Mouse (Mus musculus) right cerebral cortex, postnatal 25 days (tissue): ENCODE results near the gene Gm20388.

Source experiments
- DNase-seq: peaks from one replicate; pipeline ENCODE4 v3.0.0; 2022

Gm20388 gene

GRCm38 (mm10) chr8:120830661-120831060, 920.0 kb downstream of the Gm20388 start:
- no peak for DNase-seq

- DNase-seq, result no peak
These were observed 921.4 kb downstream of the Gm20388 start for GRCm38 (mm10) chr8:120832022-120832421.

DNA sequence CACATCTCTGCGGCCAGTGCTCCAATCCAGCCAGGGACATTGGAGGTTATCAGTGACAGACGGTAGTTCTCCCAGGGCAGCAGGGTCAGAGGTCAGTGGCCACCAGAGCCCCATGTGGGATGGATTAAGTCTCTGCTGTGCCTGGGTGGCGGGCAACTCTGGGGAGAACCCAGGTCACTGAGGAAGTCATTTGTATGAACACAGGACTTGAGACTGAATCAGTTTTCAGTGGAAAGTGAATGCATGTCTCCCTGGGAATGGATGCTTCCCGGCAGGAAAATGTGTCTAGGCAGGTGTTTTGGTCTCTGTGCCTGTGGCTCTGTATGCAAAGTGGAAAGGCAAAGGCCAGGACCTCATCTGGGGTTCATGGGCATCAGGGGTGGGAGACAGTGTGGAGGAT, 922.6 kb downstream of the Gm20388 start:
- no peak for DNase-seq

- no peak for DNase-seq
These were observed 928.4 kb downstream of the Gm20388 start for GRCm38 (mm10) chr8:120839031-120839430.

GRCm38 (mm10) chr8:120843084-120843483, 932.4 kb downstream of the Gm20388 start:
- DNase-seq, result no peak

DNA sequence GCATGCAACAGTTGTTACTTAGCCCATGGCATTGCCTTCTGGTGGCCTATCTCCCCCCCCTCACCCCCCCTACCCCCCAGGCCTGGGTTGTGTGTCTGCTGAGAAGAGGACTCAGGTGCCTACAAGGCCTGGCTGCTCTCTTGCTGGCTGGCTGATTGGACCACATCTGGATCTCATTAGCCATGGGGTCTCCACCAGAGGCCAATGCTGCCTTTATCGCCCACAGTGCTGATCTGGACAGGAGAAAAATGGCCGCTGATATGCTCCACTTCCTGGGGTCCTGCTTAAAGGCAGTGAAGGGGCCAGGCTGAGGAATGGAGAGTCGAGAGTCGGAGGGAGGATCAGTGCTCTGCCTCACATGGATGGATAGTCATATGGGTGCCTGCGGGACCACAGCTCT, 935.4 kb downstream of the Gm20388 start:
- DNase-seq, result no peak

GRCm38 (mm10) chr8:120847279-120847678, 936.6 kb downstream of the Gm20388 start:
- DNase-seq, result no peak

- no peak for DNase-seq
These were observed 937.1 kb downstream of the Gm20388 start for GRCm38 (mm10) chr8:120847735-120848134.

- DNase-seq, result no peak
These were observed 937.8 kb downstream of the Gm20388 start for GRCm38 (mm10) chr8:120848434-120848833.

DNA sequence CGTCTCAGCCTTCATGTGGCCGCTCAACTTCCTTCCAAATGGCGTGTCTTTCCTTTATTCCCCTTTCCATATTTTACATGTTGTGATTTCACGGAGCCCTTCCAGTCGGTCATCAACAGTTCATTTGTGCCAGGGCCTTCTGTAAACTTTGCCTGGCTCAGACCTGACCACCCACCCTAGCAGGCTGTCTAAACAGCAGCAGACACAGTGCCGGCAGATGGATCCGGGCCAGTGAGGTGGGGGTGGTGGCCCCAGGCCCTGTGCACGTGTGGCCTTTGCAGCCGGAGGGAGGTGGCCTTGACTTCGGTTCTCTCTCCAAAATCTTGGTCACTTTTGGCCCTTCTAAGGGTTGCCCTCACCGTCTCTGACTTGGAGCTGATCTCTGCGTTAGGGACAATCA, 940.8 kb downstream of the Gm20388 start:
- no peak for DNase-seq

DNA sequence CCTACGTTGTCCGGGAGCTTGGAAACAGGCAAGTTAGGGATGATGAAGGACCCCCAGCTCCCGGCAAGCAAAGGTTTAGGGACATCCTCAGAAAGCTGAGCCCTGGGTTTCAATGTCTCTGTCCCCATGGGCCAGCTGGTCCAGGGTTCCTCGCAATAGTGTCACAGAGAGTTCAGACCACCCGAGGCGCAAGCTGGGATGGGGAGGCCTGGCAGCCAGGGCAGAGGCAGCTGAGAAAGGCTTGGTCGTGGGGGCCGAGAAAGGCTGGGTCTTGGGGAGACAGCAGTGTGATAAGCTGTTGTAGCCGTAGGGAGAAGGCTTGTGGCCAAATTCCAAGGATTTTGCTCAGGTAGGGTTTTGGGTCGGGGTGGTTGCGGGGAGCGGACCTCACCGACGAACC, 949.2 kb downstream of the Gm20388 start:
- DNase-seq, result no peak

DNA sequence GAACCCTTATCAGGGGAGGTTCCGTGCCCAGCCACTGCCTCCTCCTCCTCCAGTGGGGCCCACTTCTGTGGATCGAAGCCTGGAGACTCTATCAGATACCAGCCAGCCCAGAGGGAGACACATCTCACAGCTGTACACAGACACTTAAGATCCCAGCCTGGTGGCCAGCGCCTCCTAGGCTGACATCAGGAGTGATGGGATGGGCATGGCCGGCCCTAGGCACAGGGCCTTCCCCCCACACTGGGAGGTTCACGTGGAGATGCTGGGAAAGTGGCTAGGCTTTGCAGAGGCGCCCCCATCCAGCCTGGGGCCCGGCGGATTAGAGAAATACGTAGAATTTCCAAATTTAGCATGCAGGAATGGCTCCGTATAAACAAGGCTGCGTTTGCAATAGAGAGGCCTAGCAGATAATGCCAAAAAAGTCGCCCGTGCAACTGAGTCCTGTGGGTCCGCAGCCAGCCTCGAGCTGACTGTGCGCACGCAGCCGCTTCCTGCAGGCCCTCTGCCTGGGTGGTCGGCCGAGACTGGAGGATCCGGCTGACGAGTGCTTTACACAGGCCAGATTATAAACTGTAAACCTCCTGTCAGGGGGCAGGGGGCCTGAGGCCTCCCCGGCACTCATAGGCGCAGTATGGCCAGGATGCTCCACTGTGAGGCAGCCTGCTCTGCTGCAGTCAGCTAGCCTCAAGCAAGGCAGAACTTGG, 949.9 kb downstream of the Gm20388 start:
- no peak for DNase-seq

DNA sequence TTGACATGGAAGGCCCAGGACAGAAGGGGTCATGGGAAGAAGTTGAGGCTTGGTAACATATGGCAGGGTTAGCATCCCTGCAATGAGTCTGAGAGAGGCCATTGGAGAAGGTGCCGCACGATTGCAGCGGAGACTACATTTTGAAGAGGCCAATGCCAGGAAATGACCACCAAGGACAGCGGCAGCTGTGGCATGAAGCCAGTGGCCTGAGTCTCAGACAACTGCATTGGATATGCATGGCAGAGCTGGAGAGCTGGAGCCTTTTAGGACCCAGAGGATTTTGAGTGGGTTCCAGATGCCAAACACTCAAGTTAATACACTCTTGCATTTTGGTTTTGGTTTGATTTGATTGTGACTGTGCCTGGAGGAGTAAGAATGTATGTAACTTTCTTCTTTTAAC, 953.0 kb downstream of the Gm20388 start:
- no peak for DNase-seq

- no peak for DNase-seq
These were observed 956.7 kb downstream of the Gm20388 start for GRCm38 (mm10) chr8:120867386-120867785.

GRCm38 (mm10) chr8:120872661-120873060, 962.0 kb downstream of the Gm20388 start:
- DNase-seq, result no peak

DNA sequence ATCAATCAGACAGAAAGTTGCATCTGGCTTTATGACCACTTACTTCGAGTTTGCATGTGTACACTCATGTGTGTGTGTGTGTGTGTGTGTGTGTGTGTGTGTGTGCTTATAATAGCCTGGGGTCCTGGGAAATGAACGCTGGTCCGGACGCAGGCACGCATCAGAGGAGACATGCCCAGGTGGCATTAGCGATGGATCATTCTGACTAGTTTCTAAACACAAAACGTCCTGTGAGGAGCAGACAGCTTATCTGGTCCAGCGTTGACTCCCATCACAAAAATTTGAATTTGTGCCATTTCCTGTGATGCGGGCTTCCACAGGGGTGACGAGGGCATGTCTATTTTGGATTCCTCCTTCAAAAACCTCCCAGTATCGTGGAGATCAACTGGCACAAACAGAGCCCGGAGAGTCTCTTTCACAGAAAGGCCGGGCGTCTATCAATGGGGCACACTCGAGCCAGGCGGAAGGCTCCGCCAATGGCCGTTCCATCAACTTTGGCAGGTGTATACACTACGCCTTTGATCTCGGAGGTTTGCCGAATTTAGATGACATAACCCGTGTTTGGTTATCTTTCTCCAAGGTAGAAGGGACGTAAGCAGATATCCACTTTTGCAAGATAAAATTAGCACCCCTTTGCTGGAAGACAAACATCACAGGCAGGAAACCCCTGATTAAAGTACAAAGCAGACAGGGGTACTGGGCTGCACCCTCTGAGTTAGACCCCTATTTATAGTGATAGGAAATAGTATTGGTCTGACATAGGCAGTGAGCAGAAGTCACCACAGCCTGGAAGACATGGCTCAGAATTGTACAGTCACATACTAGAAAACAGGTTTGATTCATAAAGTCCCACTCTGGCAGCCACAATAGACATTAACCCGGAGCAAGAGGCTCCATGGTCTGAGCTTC, 965.6 kb downstream of the Gm20388 start:
- DNase-seq, result no peak

- DNase-seq, result no peak
These were observed 966.4 kb downstream of the Gm20388 start for GRCm38 (mm10) chr8:120877005-120877404.

DNA sequence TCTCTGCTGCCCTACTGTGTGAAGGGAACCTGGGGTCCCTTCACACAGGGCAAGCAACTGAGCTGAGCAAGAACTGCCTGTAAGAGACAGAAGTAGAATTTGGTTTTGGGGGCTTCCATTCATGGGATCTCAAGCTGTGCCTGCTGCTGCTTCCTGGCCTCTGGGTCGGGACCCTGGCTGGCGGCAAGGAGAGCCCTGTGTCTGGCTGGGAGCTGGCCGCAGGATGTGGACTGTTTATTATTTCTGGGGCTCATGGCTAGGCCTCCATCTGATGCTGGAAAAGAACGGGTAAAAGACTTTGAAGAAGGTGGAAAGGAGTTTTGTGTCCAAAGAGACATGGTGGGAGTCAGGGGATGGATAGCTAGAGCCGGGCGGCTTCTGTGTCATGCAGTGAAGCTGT, 969.3 kb downstream of the Gm20388 start:
- no peak for DNase-seq

DNA sequence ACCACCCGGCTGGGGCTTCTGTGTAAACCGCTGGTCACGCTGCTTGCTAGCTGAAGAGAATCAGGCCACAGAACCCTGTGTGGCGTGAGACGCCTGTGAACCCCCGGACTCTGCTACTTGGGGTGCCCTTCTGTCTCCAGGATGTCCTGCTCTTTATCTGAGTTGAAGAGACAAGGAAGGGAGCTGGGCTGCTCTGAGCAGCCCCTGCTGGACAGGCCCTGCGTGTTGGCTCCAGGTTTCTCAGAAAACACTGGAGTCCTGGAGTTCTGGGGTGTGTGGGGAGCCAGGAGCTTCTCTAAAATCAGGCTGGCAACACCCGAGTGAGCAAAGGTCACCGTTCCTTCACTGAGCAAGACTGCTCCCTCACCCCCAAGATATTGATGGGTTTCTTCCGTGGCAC, 971.0 kb downstream of the Gm20388 start:
- DNase-seq, result no peak

DNA sequence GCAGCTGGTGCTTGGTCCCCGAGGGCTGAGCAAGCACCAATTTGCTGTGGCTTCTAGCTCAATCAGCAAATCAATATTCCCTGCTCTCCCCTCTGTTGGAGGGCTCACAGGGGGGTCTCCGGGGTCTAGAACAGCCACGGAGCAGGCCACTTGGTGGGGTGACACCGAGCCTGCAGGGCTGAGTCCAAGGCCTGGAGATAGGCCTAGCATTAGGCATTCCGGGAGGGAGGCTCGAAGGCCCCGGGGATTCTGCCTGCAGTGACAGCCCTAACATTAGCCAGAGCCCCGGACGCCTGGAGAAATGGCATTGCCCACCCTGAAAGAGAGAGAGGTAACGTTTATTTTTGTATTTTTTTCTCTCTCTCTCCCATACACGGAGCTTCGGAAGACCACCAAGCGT, 972.0 kb downstream of the Gm20388 start:
- DNase-seq, result no peak

- DNase-seq, result no peak
These were observed 972.7 kb downstream of the Gm20388 start for GRCm38 (mm10) chr8:120883369-120883768.

DNA sequence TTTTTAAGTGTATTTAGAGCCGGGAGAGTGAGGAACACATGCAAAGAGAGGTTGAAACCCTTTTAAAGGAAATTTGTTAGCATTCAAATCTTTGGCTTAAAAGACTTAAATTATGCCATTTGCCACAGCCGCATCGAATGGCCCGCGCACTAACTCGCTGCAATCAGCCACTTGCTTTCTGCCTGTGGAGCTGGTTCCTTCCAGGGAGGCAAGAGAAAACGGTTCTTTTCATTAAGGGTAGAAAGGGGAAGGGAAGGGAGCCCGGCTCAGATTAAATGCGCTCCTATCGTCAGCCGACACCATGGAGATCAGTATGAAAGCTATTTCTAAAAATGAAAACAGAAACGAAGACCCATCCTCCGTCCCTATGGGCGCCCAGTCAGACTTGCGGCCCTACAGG, 973.2 kb downstream of the Gm20388 start:
- no peak for DNase-seq

GRCm38 (mm10) chr8:120884881-120885280, 974.2 kb downstream of the Gm20388 start:
- no peak for DNase-seq

DNA sequence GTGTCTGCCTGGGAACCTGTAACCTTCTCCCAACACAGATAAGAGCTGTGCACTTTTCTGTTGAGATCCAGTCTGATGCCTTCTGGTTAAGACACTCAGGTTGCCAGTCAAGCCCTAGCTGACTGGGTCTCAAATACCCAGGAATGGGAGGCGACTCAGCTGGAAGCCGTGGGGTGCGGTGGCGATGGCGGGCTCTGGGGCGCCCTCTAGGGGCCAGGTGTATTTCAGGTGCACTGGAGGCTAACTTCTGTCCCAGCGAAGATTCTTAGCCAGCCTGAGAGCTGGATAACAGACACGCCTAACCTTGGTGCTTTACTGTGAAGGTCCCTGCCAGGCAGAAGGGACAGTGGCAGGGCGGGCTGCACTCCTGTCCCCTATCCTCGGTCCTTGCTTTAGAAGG, 976.6 kb downstream of the Gm20388 start:
- DNase-seq, result no peak
